Mouse (Mus musculus) left cerebral cortex, postnatal 10 days (tissue): ENCODE results near the gene Arl4a. TPM values are rescaled to one million over a fixed set of nuclear protein-coding genes. Genes with fewer than 3 reads are reported as not detected.

Source experiments
- DNase-seq, 2 experiments: peaks; one replicate each; pipeline ENCODE4 v3.0.0; 2021 to 2022; ENCODE audit warnings: low spot score in 2 of 2, mixed read lengths in 1 of 2; ENCODE audit errors: extremely low spot score in 1 of 2
- intact Hi-C: fragments of 180-260 bp; cut with DNase I; formaldehyde crosslinking; loops from one replicate; pipeline ENCODE4 v1.15.1; 2025
- total RNA-seq, 2 experiments: library from RNA; stranded (reverse); gene quantifications; 2 replicates each; pipeline ENCODE4 v1.2.3; 2021

Gene Arl4a
- total RNA-seq, 2 experiments from 2014 or later = 64.0 to 65.3 TPM

- peak in 1 of 2 experiments; percentile 28 for DNase-seq
- intact Hi-C loops = no loop called here
These were observed 61.9 kb downstream of the Arl4a start for GRCm38 (mm10) chr12:39975829-39976340.

GRCm38 (mm10) chr12:39974977-39975583, 62.7 kb downstream of the Arl4a start:
- no peak for DNase-seq
- intact Hi-C loops = no loop called here

GRCm38 (mm10) chr12:39974273-39974672, 63.6 kb downstream of the Arl4a start:
- intact Hi-C loops = no loop called here

GRCm38 (mm10) chr12:39969500-39969899, 68.3 kb downstream of the Arl4a start:
- DNase-seq = no peak
- intact Hi-C loops = no loop called here

More at GRCm38 (mm10) chr12:39974273-39974672, 63.6 kb downstream of the Arl4a start:
- DNase-seq = no peak

- intact Hi-C loops = no loop called here
- DNase-seq = no peak
These were observed 69.7 kb downstream of the Arl4a start for GRCm38 (mm10) chr12:39968109-39968508.

GRCm38 (mm10) chr12:39959166-39959565, 78.7 kb downstream of the Arl4a start:
- intact Hi-C loops = no loop called here
- no peak for DNase-seq

GRCm38 (mm10) chr12:39957931-39958671, 79.7 kb downstream of the Arl4a start:
- intact Hi-C loops = no loop called here
- peak; percentile 62 to 68 for DNase-seq

GRCm38 (mm10) chr12:39956396-39956795, 81.4 kb downstream of the Arl4a start:
- intact Hi-C loops = no loop called here
- DNase-seq = peak; percentile 54 to 69

Other genes starting within 250 kb of the Arl4a start
- not detected for gene Scin, start 96.2 kb upstream of the Arl4a start, total RNA-seq
- 1 to 10 TPM in 1 of 2 experiments, under 1 TPM in 1; 0.92 to 1.7 TPM for gene Lsmem1, start 161.5 kb upstream of the Arl4a start, total RNA-seq
- gene Ifrd1, start 210.5 kb upstream of the Arl4a start, total RNA-seq = 100 to 1,000 TPM in 1 of 2 experiments, 10 to 100 TPM in 1; 89.8 to 108 TPM